17 mouse cellular contexts compared by ENCODE assay signal in genomic region chr10:75230572-75230971, GRCm38 (mm10). TPM values are rescaled to one million over a fixed set of nuclear protein-coding genes. Genes with fewer than 3 reads are reported as not detected.
DNase-seq lines count a peak whose midpoint lies in the region; ATAC-seq and TF ChIP-seq lines count a peak whose summit lies in the region.
"Had no signal": no experiment of that assay in that cellular context is flagged by ENCODE, and none has a peak within 500 bp of the region (broad histone marks: within the 10 kb centered on the region; RNA-seq: fewer than 3 reads in every experiment).

No protein-coding gene starts in this region.

- WGBS in embryonic facial prominence, embryonic 14.5 days: 62% methylated on average over 4 of the region's 4 CpGs
- WGBS in embryonic facial prominence, embryonic 10.5 days: 89% methylated on average over 4 of the region's 4 CpGs
- WGBS in lung, postnatal 0 days: 48% methylated on average over 4 of the region's 4 CpGs
- 57% methylated on average over 4 of the region's 4 CpGs for WGBS in stomach, postnatal 0 days

- no peaks in the 10 kb centered on the region for H3K27me3 ChIP-seq in embryonic facial prominence, embryonic 14.5 days (replicated peaks; ENCODE audit: control insufficient read depth, insufficient read depth, low read length)
- no peaks in the 10 kb centered on the region for H3K27me3 ChIP-seq in embryonic facial prominence, embryonic 10.5 days (replicated peaks; ENCODE audit: low read depth, poor library complexity, severe bottlenecking)
- no peaks in the 10 kb centered on the region for H3K27me3 ChIP-seq in lung, postnatal 0 days (replicated peaks; ENCODE audit: insufficient read depth, low read length)
- H3K27me3 ChIP-seq in stomach, postnatal 0 days (ENCODE audit: control insufficient read depth, insufficient read depth, low read length): no peaks in the 10 kb centered on the region
- H3K27me3 ChIP-seq: forebrain, embryonic 15.5 days; liver, embryonic 13.5 days; midbrain, embryonic 13.5 days had no signal

- peak; percentile 18; the same call in 1 of the 2 replicates for TF ChIP-seq EP300 in lung, postnatal 0 days (IDR thresholded peaks at IDR 0.05)
- no peak for TF ChIP-seq EP300 in stomach, postnatal 0 days (optimal IDR thresholded peaks at IDR 0.05)

- H3K4me1 ChIP-seq in embryonic facial prominence, embryonic 14.5 days (ENCODE audit: control insufficient read depth, insufficient read depth, low read length): peaks cover 3% of the 10 kb centered on the region; the same call in 1 of the 2 replicates
- H3K4me1 ChIP-seq in embryonic facial prominence, embryonic 10.5 days: no peaks in the 10 kb centered on the region
- H3K4me1 ChIP-seq in lung, postnatal 0 days (ENCODE audit: insufficient read depth, low read depth, low read length): no peaks in the 10 kb centered on the region
- H3K4me1 ChIP-seq in stomach, postnatal 0 days (replicated peaks; ENCODE audit: control insufficient read depth, insufficient read depth): no peaks in the 10 kb centered on the region
- H3K4me1 ChIP-seq: midbrain, embryonic 13.5 days had no signal

- H3K4me3 ChIP-seq in embryonic facial prominence, embryonic 14.5 days (ENCODE audit: low read depth, low read length): no peak overlapping the region
- no peak overlapping the region for H3K4me3 ChIP-seq in embryonic facial prominence, embryonic 10.5 days
- H3K4me3 ChIP-seq in lung, postnatal 0 days (ENCODE audit: low read depth, low read length): no peak overlapping the region
- no peak overlapping the region for H3K4me3 ChIP-seq in stomach, postnatal 0 days (ENCODE audit: low read depth, low read length)
- H3K4me3 ChIP-seq: forebrain, embryonic 15.5 days; layer of hippocampus, adult 2 months; liver, embryonic 13.5 days; midbrain, embryonic 13.5 days had no signal

- TF ChIP-seq CTCF in lung, postnatal 0 days (IDR thresholded peaks at IDR 0.05): no peak
- no peak for TF ChIP-seq CTCF in stomach, postnatal 0 days (IDR thresholded peaks at IDR 0.05; ENCODE audit: low read depth)

- H3K4me2 ChIP-seq in embryonic facial prominence, embryonic 14.5 days (ENCODE audit: low read depth, low read length): no peak overlapping the region
- no peak overlapping the region for H3K4me2 ChIP-seq in lung, postnatal 0 days (replicated peaks; ENCODE audit: low read depth, low read length)
- H3K4me2 ChIP-seq in stomach, postnatal 0 days (replicated peaks; ENCODE audit: low read depth): no peak overlapping the region
- H3K4me2 ChIP-seq: forebrain, embryonic 15.5 days; liver, embryonic 13.5 days; midbrain, embryonic 13.5 days had no signal

- H3K9me3 ChIP-seq in embryonic facial prominence, embryonic 14.5 days (ENCODE audit: control insufficient read depth, low read length): no peaks in the 10 kb centered on the region
- H3K9me3 ChIP-seq in embryonic facial prominence, embryonic 10.5 days: no peaks in the 10 kb centered on the region
- H3K9me3 ChIP-seq in lung, postnatal 0 days (ENCODE audit: low read length): no peaks in the 10 kb centered on the region
- no peaks in the 10 kb centered on the region for H3K9me3 ChIP-seq in stomach, postnatal 0 days (ENCODE audit: control insufficient read depth, low read length)
- H3K9me3 ChIP-seq: forebrain, embryonic 15.5 days; liver, embryonic 13.5 days; midbrain, embryonic 13.5 days had no signal

- ATAC-seq in embryonic facial prominence, embryonic 14.5 days (ENCODE audit: low read depth): no peak
- peak; percentile 65 for ATAC-seq in lung, postnatal 0 days
- ATAC-seq in stomach, postnatal 0 days (ENCODE audit: low FRiP score, low TSS enrichment): peak; percentile 46; the same call in 1 of the 2 replicates
- ATAC-seq: activated CD4-positive, CD25-positive, alpha-beta regulatory T cell, adult 4 months; forebrain, embryonic 15.5 days; hindbrain, embryonic 16.5 days; midbrain, embryonic 13.5 days had no signal

- no peak overlapping the region for H3K27ac ChIP-seq in embryonic facial prominence, embryonic 14.5 days (replicated peaks; ENCODE audit: low read depth, low read length)
- H3K27ac ChIP-seq in embryonic facial prominence, embryonic 10.5 days (replicated peaks): no peak overlapping the region
- H3K27ac ChIP-seq in lung, postnatal 0 days (ENCODE audit: low read length): 0 out of 2 replicates have a peak overlapping the region, but pooled peaks have one; percentile 6
- no peak overlapping the region for H3K27ac ChIP-seq in stomach, postnatal 0 days (replicated peaks)
- H3K27ac ChIP-seq: forebrain, embryonic 15.5 days; kidney, postnatal 0 days; layer of hippocampus, adult 2 months; liver, embryonic 13.5 days; midbrain, embryonic 13.5 days had no signal

- peaks cover 33% of the 10 kb centered on the region for H3K36me3 ChIP-seq in embryonic facial prominence, embryonic 14.5 days (ENCODE audit: control insufficient read depth, insufficient read depth, low read length)
- peaks cover 56% of the 10 kb centered on the region for H3K36me3 ChIP-seq in embryonic facial prominence, embryonic 10.5 days (replicated peaks)
- no peaks in the 10 kb centered on the region; the same call in 1 of the 2 replicates for H3K36me3 ChIP-seq in lung, postnatal 0 days (ENCODE audit: insufficient read depth, low read length)
- no peaks in the 10 kb centered on the region for H3K36me3 ChIP-seq in stomach, postnatal 0 days (ENCODE audit: control insufficient read depth, insufficient read depth, low read length)

- DNase-seq in embryonic facial prominence, embryonic 14.5 days (ENCODE audit: low spot score): peak; percentile 64
- DNase-seq in embryonic facial prominence, embryonic 10.5 days (ENCODE audit: low spot score): no peak
- peak; percentile 11 for DNase-seq in right cerebral cortex, postnatal 4 days
- DNase-seq in right cerebral cortex, postnatal 10 days (ENCODE audit: low spot score in 2 of 2): no peak
- peak; percentile 56 for DNase-seq in lung, postnatal 0 days (ENCODE audit: low spot score)
- peak; percentile 80 for DNase-seq in stomach, postnatal 0 days (ENCODE audit: low spot score)
- no peak for DNase-seq in gastrocnemius, postnatal 14 days
- DNase-seq: adrenal gland, postnatal 14 days; heart, postnatal 4 days; liver, embryonic 13.5 days; thymus, postnatal 4 days had no signal

- no peak overlapping the region for H3K9ac ChIP-seq in embryonic facial prominence, embryonic 14.5 days (ENCODE audit: low read depth, low read length)
- no peak overlapping the region for H3K9ac ChIP-seq in lung, postnatal 0 days (replicated peaks; ENCODE audit: low read depth)
- no peak overlapping the region for H3K9ac ChIP-seq in stomach, postnatal 0 days (ENCODE audit: low read length)
- H3K9ac ChIP-seq: forebrain, embryonic 15.5 days; liver, embryonic 13.5 days; midbrain, embryonic 13.5 days had no signal

- intact Hi-C loops in gastrocnemius, postnatal 14 days (cut with DNase I; ENCODE audit: low total_unique reads): no loop called here

RNA-seq across cellular contexts. Expression of gene Specc1l, which starts 18.7 kb away (rescaled TPM):
- 20.3 and 24.7 TPM in 2 replicates for polyA plus RNA-seq in embryonic facial prominence, embryonic 14.5 days (2014; fragmentation: Nextera tagmentation; extraction: Ambion mirVana)
- 41.9 and 43.3 TPM in 2 replicates for polyA plus RNA-seq in embryonic facial prominence, embryonic 10.5 days (2016; fragmentation: Nextera tagmentation; extraction: Ambion mirVana)
- polyA plus RNA-seq in lung, postnatal 0 days (2015; fragmentation: Nextera tagmentation; extraction: Ambion mirVana): 39.0 and 40.3 TPM in 2 replicates
- polyA plus RNA-seq in stomach, postnatal 0 days (2015; fragmentation: Nextera tagmentation; extraction: Ambion mirVana): 9.2 and 9.4 TPM in 2 replicates
- total RNA-seq in gastrocnemius, postnatal 14 days (2021): 10 to 100 TPM; 33.5 TPM

Comparison
In these comparisons a context has a peak if more than half of its experiments do, and no peak if none do; other contexts are left out.
1. DNase-seq: peak in embryonic facial prominence, embryonic 14.5 days (single experiment), right cerebral cortex, postnatal 4 days (single experiment), lung, postnatal 0 days (single experiment) and stomach, postnatal 0 days (single experiment); none in embryonic facial prominence, embryonic 10.5 days (single experiment), right cerebral cortex, postnatal 10 days (0 of 2) and gastrocnemius, postnatal 14 days (single experiment).